ENCODE assay signal across 7 mouse cellular contexts in the genomic region with DNA sequence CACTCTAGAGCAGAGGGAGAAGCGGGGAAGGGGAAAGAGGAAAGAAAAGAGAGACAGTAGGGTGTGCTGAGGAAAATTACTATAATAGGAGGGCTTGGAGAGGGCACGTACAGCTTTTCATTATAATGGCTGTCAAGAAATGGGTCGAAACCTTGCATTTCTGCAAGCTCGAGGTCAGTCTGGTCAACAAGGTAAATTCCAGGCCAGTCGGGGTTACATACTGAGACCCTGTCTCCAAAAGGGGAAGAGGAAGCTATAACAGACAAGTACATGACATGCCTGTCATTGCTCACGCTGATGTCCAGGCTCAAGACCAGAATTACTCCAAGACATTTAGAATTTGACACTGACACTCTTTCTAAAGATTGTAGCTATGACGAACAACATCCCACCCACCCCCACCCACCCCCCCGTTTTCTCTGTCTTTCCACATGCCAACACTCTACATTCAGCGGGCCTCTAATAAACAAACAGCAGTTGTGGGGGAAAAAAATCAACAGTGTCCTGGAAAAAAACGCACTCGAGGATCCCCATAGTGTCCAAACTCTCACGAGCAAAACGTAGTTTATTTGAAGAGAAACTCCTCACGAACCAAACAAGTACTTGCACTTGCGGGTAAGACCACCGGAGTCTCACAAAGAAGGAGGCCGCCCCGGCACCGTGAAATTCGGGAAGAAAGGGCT. TPM values are rescaled to one million over a fixed set of nuclear protein-coding genes. Genes with fewer than 3 reads are reported as not detected.
A peak's percentile ranks its signal among the peaks of the same experiment; 100 is the strongest.
DNase-seq lines count a peak whose midpoint lies in the region; ATAC-seq and TF ChIP-seq lines count a peak whose summit lies in the region.

A gene (plus strand): TSS at position 534 of the 683 bp plus-strand sequence.

- 11% methylated on average over 20 of the region's 20 CpGs for WGBS in lung, postnatal 0 days
- WGBS in hindbrain, postnatal 0 days, result 8% methylated on average over 20 of the region's 20 CpGs
- 10% methylated on average over 20 of the region's 20 CpGs for WGBS in liver, postnatal 0 days (ENCODE audit: insufficient replicate concordance)

- peak within 1 kb of the TSS; percentile 92 for H3K4me2 ChIP-seq in lung, postnatal 0 days (replicated peaks; ENCODE audit: low read depth, low read length)
- peak within 1 kb of the TSS; percentile 71 for H3K4me2 ChIP-seq in hindbrain, postnatal 0 days (ENCODE audit: low read depth, low read length)
- H3K4me2 ChIP-seq in liver, postnatal 0 days (ENCODE audit: low read depth, low read length), result peak within 1 kb of the TSS; percentile 95

- no peaks in the 10 kb centered on the region for H3K9me3 ChIP-seq in lung, postnatal 0 days (ENCODE audit: low read length)
- H3K9me3 ChIP-seq in hindbrain, postnatal 0 days (ENCODE audit: low read length), result no peaks in the 10 kb centered on the region
- no peaks in the 10 kb centered on the region for H3K9me3 ChIP-seq in liver, postnatal 0 days (ENCODE audit: low read length)

- H3K27ac ChIP-seq in lung, postnatal 0 days (ENCODE audit: low read length), result 0 out of 2 replicates have a peak within 1 kb of the TSS, but pooled peaks have one; percentile 20
- H3K27ac ChIP-seq in hindbrain, postnatal 0 days, result peak within 1 kb of the TSS; percentile 94
- H3K27ac ChIP-seq in liver, postnatal 0 days (ENCODE audit: low read depth), result no peak within 1 kb of the TSS

- peak within 1 kb of the TSS; percentile 67 for H3K4me3 ChIP-seq in lung, postnatal 0 days (ENCODE audit: low read depth, low read length)
- peak within 1 kb of the TSS; percentile 87 for H3K4me3 ChIP-seq in hindbrain, postnatal 0 days (ENCODE audit: low read length)
- H3K4me3 ChIP-seq in liver, postnatal 0 days (ENCODE audit: low read depth, low read length), result peak within 1 kb of the TSS; percentile 64

- no peaks in the 10 kb centered on the region for H3K27me3 ChIP-seq in lung, postnatal 0 days (replicated peaks; ENCODE audit: insufficient read depth, low read length)
- H3K27me3 ChIP-seq in hindbrain, postnatal 0 days (ENCODE audit: insufficient read depth, low read length), result no peaks in the 10 kb centered on the region
- no peaks in the 10 kb centered on the region for H3K27me3 ChIP-seq in liver, postnatal 0 days (ENCODE audit: insufficient read depth, low read length)

- no peaks in the 10 kb centered on the region for H3K36me3 ChIP-seq in lung, postnatal 0 days (ENCODE audit: insufficient read depth, low read length)
- no peaks in the 10 kb centered on the region for H3K36me3 ChIP-seq in hindbrain, postnatal 0 days (ENCODE audit: insufficient read depth, low read length)
- no peaks in the 10 kb centered on the region for H3K36me3 ChIP-seq in liver, postnatal 0 days (replicated peaks; ENCODE audit: insufficient read depth, low read length)

- no peak for TF ChIP-seq CTCF in lung, postnatal 0 days (IDR thresholded peaks at IDR 0.05)
- no peak for TF ChIP-seq CTCF in hindbrain, postnatal 0 days (IDR thresholded peaks at IDR 0.05; ENCODE audit: low read depth)
- TF ChIP-seq CTCF in liver, postnatal 0 days (IDR thresholded peaks at IDR 0.05; ENCODE audit: low read depth), result no peak

- peak within 1 kb of the TSS; percentile 44; the same call in 1 of the 2 replicates for H3K9ac ChIP-seq in lung, postnatal 0 days (replicated peaks; ENCODE audit: low read depth)
- peak within 1 kb of the TSS; percentile 87 for H3K9ac ChIP-seq in hindbrain, postnatal 0 days (replicated peaks; ENCODE audit: low read length)
- H3K9ac ChIP-seq in liver, postnatal 0 days (replicated peaks), result peak within 1 kb of the TSS; percentile 58

- TF ChIP-seq EP300 in lung, postnatal 0 days (IDR thresholded peaks at IDR 0.05), result no peak
- no peak for TF ChIP-seq EP300 in liver, postnatal 0 days (IDR thresholded peaks at IDR 0.05; ENCODE audit: low read depth)

- peak; percentile 7 for ATAC-seq in lung, postnatal 0 days
- ATAC-seq in hindbrain, postnatal 0 days, result peak; percentile 54
- ATAC-seq in liver, postnatal 0 days, result peak; percentile 18

- H3K4me1 ChIP-seq in lung, postnatal 0 days (ENCODE audit: insufficient read depth, low read depth, low read length), result no peaks in the 10 kb centered on the region
- H3K4me1 ChIP-seq in hindbrain, postnatal 0 days (ENCODE audit: insufficient read depth, low read length), result 0 out of 2 replicates have a peak, but pooled peaks cover 5% of the 10 kb centered on the region
- H3K4me1 ChIP-seq in liver, postnatal 0 days (ENCODE audit: insufficient read depth), result peaks cover 16% of the 10 kb centered on the region

- DNase-seq in lung, postnatal 0 days (ENCODE audit: low spot score), result no peak
- DNase-seq in lung, postnatal 25 days (ENCODE audit: low spot score), result no peak
- DNase-seq in embryo, embryonic 10.5 days (ENCODE audit: low spot score), result peak; percentile 31
- DNase-seq in hindbrain, postnatal 0 days (ENCODE audit: low spot score), result no peak
- DNase-seq in liver, postnatal 0 days, result no peak
- DNase-seq in ovary, postnatal 14 days (ENCODE audit: low spot score), result no peak
- no peak for DNase-seq in right cerebral cortex, postnatal 14 days

RNA-seq across cellular contexts. Expression of the gene that starts here (rescaled TPM):
- polyA plus RNA-seq in lung, postnatal 0 days (2015; fragmentation: Nextera tagmentation; extraction: Ambion mirVana), result 8.1 and 8.5 TPM in 2 replicates
- 21.3 and 27.0 TPM in 2 replicates for total RNA-seq in hindbrain, postnatal 0 days (2014; rRNA removed)
- 40.5 and 42.3 TPM in 2 replicates for polyA plus RNA-seq in hindbrain, postnatal 0 days (2015; fragmentation: Nextera tagmentation; extraction: Ambion mirVana)
- 1.2 and 1.4 TPM in 2 replicates for polyA plus RNA-seq in liver, postnatal 0 days (2015; fragmentation: Nextera tagmentation; extraction: Ambion mirVana)
